Mouse (Mus musculus) macrophage (primary cell): ENCODE results near the gene Mre11a. TPM values are rescaled to one million over a fixed set of nuclear protein-coding genes. Genes with fewer than 3 reads are reported as not detected.
"Not testable (repeated sequence)": the region's sequence is repeated elsewhere in the genome, so short reads cannot be mapped to it uniquely, and the experiment has no call there.

Experiments used
- H3K27ac ChIP-seq: fragments of 350-480 bp; formaldehyde crosslinking; 2 replicates; pipeline ENCODE4 v1.9.0; 2021
- H3K36me3 ChIP-seq: fragments of 350-480 bp; formaldehyde crosslinking; 2 replicates; pipeline ENCODE4 v1.9.0; 2021; ENCODE audit errors: inconsistent target
- H3K4me3 ChIP-seq: fragments of 350-480 bp; formaldehyde crosslinking; 2 replicates; pipeline ENCODE4 v1.9.0; 2021; ENCODE audit errors: inconsistent target
- H3K79me2 ChIP-seq: fragments of 350-480 bp; formaldehyde crosslinking; 2 replicates; pipeline ENCODE4 v1.9.0; 2021; ENCODE audit errors: inconsistent target
- WGBS: methylation state at CpG from one replicate; pipeline ENCODE4 v1.1.7; 2026; ENCODE audit warnings: inconsistent platforms; ENCODE audit not compliant: missing documents; 5-methylcytosine and 5-hydroxymethylcytosine counted together
- polyA plus RNA-seq: library from polyadenylated mRNA; stranded (reverse); fragments of 250-400 nt; gene quantifications from 3 replicates; pipeline ENCODE4 v1.2.4, GENCODE M21; 2018; ENCODE audit warnings: inconsistent platforms

The Mre11a gene
- polyA plus RNA-seq, 1 experiment from 2014 or later, result 12.2 TPM

- 97% methylated on average over 10 of the region's 10 CpGs for WGBS
- Histone ChIP-seq H3K4me3 (no peak overlapping the region), H3K27ac (no peak overlapping the region), H3K79me2 (no peaks in the 10 kb centered on the region), H3K36me3 (no peaks in the 10 kb centered on the region)
Observed at GRCm38 (mm10) chr9:14870802-14871201, 86.3 kb downstream of the Mre11a start.

- 68% methylated on average over 3 of the region's 3 CpGs for WGBS
- Histone ChIP-seq H3K27ac (no peak overlapping the region), H3K4me3 (no peak overlapping the region), H3K79me2 (no peaks in the 10 kb centered on the region), H3K36me3 (no peaks in the 10 kb centered on the region)
Observed at GRCm38 (mm10) chr9:14871536-14871935, 87.1 kb downstream of the Mre11a start.

GRCm38 (mm10) chr9:14872181-14872930 lies 87.9 kb downstream of the Mre11a start:
- 87% methylated on average over 17 of the region's 17 CpGs for WGBS

GRCm38 (mm10) chr9:14875743-14876507 lies 91.5 kb downstream of the Mre11a start:
- Histone ChIP-seq H3K27ac (no peak overlapping the region), H3K36me3 (no peaks in the 10 kb centered on the region), H3K4me3 (no peak overlapping the region), H3K79me2 (no peaks in the 10 kb centered on the region)
- WGBS, result 92% methylated on average over 5 of the region's 5 CpGs

More at GRCm38 (mm10) chr9:14872181-14872930, 87.9 kb downstream of the Mre11a start:
- no peaks in the 10 kb centered on the region for H3K36me3 ChIP-seq
- no peak overlapping the region for H3K4me3 ChIP-seq
- no peak overlapping the region for H3K27ac ChIP-seq
- H3K79me2 ChIP-seq, result no peaks in the 10 kb centered on the region

- not testable (repeated sequence) for H3K79me2 ChIP-seq, H3K4me3 ChIP-seq, H3K36me3 ChIP-seq, H3K27ac ChIP-seq
- WGBS, result 92% methylated on average over 8 of the region's 8 CpGs
Observed at GRCm38 (mm10) chr9:14876566-14876965, 92.1 kb downstream of the Mre11a start.

GRCm38 (mm10) chr9:14884641-14885040 lies 100.2 kb downstream of the Mre11a start:
- WGBS, result 47% methylated on average over 4 of the region's 4 CpGs

GRCm38 (mm10) chr9:14885151-14885550 lies 100.7 kb downstream of the Mre11a start:
- H3K79me2 ChIP-seq, result no peaks in the 10 kb centered on the region
- H3K36me3 ChIP-seq, result no peaks in the 10 kb centered on the region
- H3K4me3 ChIP-seq, result no peak overlapping the region
- no peak overlapping the region for H3K27ac ChIP-seq

More at GRCm38 (mm10) chr9:14884641-14885040, 100.2 kb downstream of the Mre11a start:
- H3K79me2 ChIP-seq, result no peaks in the 10 kb centered on the region
- H3K27ac ChIP-seq, result no peak overlapping the region
- no peak overlapping the region for H3K4me3 ChIP-seq
- no peaks in the 10 kb centered on the region for H3K36me3 ChIP-seq

GRCm38 (mm10) chr9:14885954-14886353 lies 101.5 kb downstream of the Mre11a start:
- WGBS, result 100% methylated on average over 1 of the region's 1 CpGs
- H3K4me3 ChIP-seq, result no peak overlapping the region
- no peak overlapping the region for H3K27ac ChIP-seq
- no peaks in the 10 kb centered on the region for H3K36me3 ChIP-seq
- no peaks in the 10 kb centered on the region for H3K79me2 ChIP-seq

Other genes starting within 250 kb of the Mre11a start
- 0.06 to 0.30 TPM (median 0.08 TPM) in 3 replicates for gene Amotl1, start 139.6 kb upstream of the Mre11a start, polyA plus RNA-seq
- 0.06 to 0.15 TPM (median 0.13 TPM) in 3 replicates for gene Piwil4, start 43.9 kb upstream of the Mre11a start, polyA plus RNA-seq
- 1.5 to 3.1 TPM (median 2.8 TPM) in 3 replicates for gene Fut4, start 32.3 kb upstream of the Mre11a start, polyA plus RNA-seq
- not detected in 3 replicates for gene 1700012B09Rik, start 13.6 kb upstream of the Mre11a start, polyA plus RNA-seq
- 16.6 to 22.0 TPM (median 20.0 TPM) in 3 replicates for gene Ankrd49, start 202 bp downstream of the Mre11a start, polyA plus RNA-seq
- gene Gpr83, start 75.6 kb downstream of the Mre11a start, polyA plus RNA-seq, result 0.03 TPM in 1 of 3 replicates, not detected in the others
- gene Izumo1r, start 119.3 kb downstream of the Mre11a start, polyA plus RNA-seq, result not detected in 3 replicates